Mouse (Mus musculus): ENCODE data around the gene Frmd4a. TPM values are rescaled to one million over a fixed set of nuclear protein-coding genes. Genes with fewer than 3 reads are reported as not detected.

Frmd4a gene
- total RNA-seq, 1 experiment, result 9.3 TPM

- TF ChIP-seq HCFC1 (IDR thresholded peaks at IDR 0.05; ENCODE audit: borderline replicate concordance, insufficient read depth, low read length), result no peak
- no peak for TF ChIP-seq CHD2 (IDR thresholded peaks at IDR 0.05; ENCODE audit: low read depth, low read length)
- TF ChIP-seq ZNF384 (IDR thresholded peaks at IDR 0.05; ENCODE audit: low read depth, low read length), result no peak
- TF ChIP-seq MAFK (IDR thresholded peaks at IDR 0.05; ENCODE audit: insufficient read depth, low read depth, low read length), result no peak
- no peak for TF ChIP-seq ZC3H11A (IDR thresholded peaks at IDR 0.05; ENCODE audit: borderline replicate concordance, low read depth, low read length)
- Histone ChIP-seq H3K27ac (ENCODE audit: insufficient read depth, low read depth, low read length, poor library complexity, severe bottlenecking) (no peak overlapping the region), H3K9me3 (ENCODE audit: control insufficient read depth, insufficient read depth, low read depth, low read length) (no peaks in the 10 kb centered on the region), H3K36me3 (ENCODE audit: control insufficient read depth, insufficient read depth, low read length, poor library complexity, severe bottlenecking) (no peaks in the 10 kb centered on the region), H3K4me1 (ENCODE audit: control insufficient read depth in 2 of 2, insufficient read depth in 2 of 2, low read length in 2 of 2, poor library complexity in 1 of 2) (no peaks in the 10 kb centered on the region), H3K4me3 (ENCODE audit: insufficient read depth in 1 of 2, low read depth in 1 of 2, low read length in 2 of 2, poor library complexity in 1 of 2, severe bottlenecking in 1 of 2) (no peak overlapping the region), H3K9ac (ENCODE audit: insufficient read depth, low read depth, low read length, poor library complexity, severe bottlenecking) (no peak overlapping the region)
- in situ Hi-C loops (cut with MboI; ENCODE audit: low sequenced_read_pairs in 2 of 2, unreplicated experiment in 2 of 2), result no loop called here
- no peak for DNase-seq (ENCODE audit: low read depth, low spot score)
Observed at GRCm38 (mm10) chr2:4226941-4227558, 209.5 kb downstream of the Frmd4a start.

- in situ Hi-C loops (cut with MboI; ENCODE audit: low sequenced_read_pairs in 2 of 2, unreplicated experiment in 2 of 2), result no loop called here
- no peak overlapping the region for H3K27ac ChIP-seq (ENCODE audit: insufficient read depth, low read depth, low read length, poor library complexity, severe bottlenecking)
Observed at GRCm38 (mm10) chr2:4227563-4227962, 210.0 kb downstream of the Frmd4a start.

DNA sequence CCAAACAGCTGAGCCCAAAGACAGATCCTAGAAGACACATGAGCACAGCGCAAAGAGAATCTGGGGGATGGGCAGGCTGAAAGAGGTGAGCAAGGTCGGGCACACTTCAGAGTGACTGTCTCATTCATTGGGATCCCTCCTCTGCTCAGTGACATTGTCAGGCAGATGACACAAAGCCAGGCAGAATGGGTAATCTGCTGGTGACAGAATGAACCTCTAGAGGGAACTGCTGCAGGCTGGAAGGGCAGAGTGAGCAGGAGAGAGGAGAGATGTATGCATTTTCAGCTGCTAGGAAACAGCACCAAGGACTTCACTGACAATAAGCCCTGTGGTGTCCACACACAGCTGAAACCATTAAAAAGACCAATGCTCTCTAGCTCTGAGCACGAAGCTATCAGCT, 211.0 kb downstream of the Frmd4a start:
- no peaks in the 10 kb centered on the region for H3K4me1 ChIP-seq (ENCODE audit: control insufficient read depth in 2 of 2, insufficient read depth in 2 of 2, low read length in 2 of 2, poor library complexity in 1 of 2)
- H3K4me3 ChIP-seq (ENCODE audit: insufficient read depth in 1 of 2, low read depth in 1 of 2, low read length in 2 of 2, poor library complexity in 1 of 2, severe bottlenecking in 1 of 2), result no peak overlapping the region
- DNase-seq (ENCODE audit: low read depth, low spot score), result no peak
- H3K9me3 ChIP-seq (ENCODE audit: control insufficient read depth, insufficient read depth, low read depth, low read length), result no peaks in the 10 kb centered on the region
- no peaks in the 10 kb centered on the region for H3K36me3 ChIP-seq (ENCODE audit: control insufficient read depth, insufficient read depth, low read length, poor library complexity, severe bottlenecking)
- H3K9ac ChIP-seq (ENCODE audit: insufficient read depth, low read depth, low read length, poor library complexity, severe bottlenecking), result no peak overlapping the region
- H3K27ac ChIP-seq (ENCODE audit: insufficient read depth, low read depth, low read length, poor library complexity, severe bottlenecking), result no peak overlapping the region
- in situ Hi-C loops (cut with MboI; ENCODE audit: low sequenced_read_pairs in 2 of 2, unreplicated experiment in 2 of 2), result no loop called here
- TF ChIP-seq ZNF384 (IDR thresholded peaks at IDR 0.05; ENCODE audit: low read depth, low read length) (no peak), MAFK (IDR thresholded peaks at IDR 0.05; ENCODE audit: insufficient read depth, low read depth, low read length) (no peak), CHD2 (IDR thresholded peaks at IDR 0.05; ENCODE audit: low read depth, low read length) (no peak), ZC3H11A (IDR thresholded peaks at IDR 0.05; ENCODE audit: borderline replicate concordance, low read depth, low read length) (no peak), HCFC1 (IDR thresholded peaks at IDR 0.05; ENCODE audit: borderline replicate concordance, insufficient read depth, low read length) (no peak)

More at GRCm38 (mm10) chr2:4227563-4227962, 210.0 kb downstream of the Frmd4a start:
- Histone ChIP-seq H3K4me1 (ENCODE audit: control insufficient read depth in 2 of 2, insufficient read depth in 2 of 2, low read length in 2 of 2, poor library complexity in 1 of 2) (no peaks in the 10 kb centered on the region), H3K4me3 (ENCODE audit: insufficient read depth in 1 of 2, low read depth in 1 of 2, low read length in 2 of 2, poor library complexity in 1 of 2, severe bottlenecking in 1 of 2) (no peak overlapping the region), H3K9ac (ENCODE audit: insufficient read depth, low read depth, low read length, poor library complexity, severe bottlenecking) (no peak overlapping the region), H3K9me3 (ENCODE audit: control insufficient read depth, insufficient read depth, low read depth, low read length) (no peaks in the 10 kb centered on the region), H3K36me3 (ENCODE audit: control insufficient read depth, insufficient read depth, low read length, poor library complexity, severe bottlenecking) (no peaks in the 10 kb centered on the region)
- TF ChIP-seq HCFC1 (IDR thresholded peaks at IDR 0.05; ENCODE audit: borderline replicate concordance, insufficient read depth, low read length) (no peak), CHD2 (IDR thresholded peaks at IDR 0.05; ENCODE audit: low read depth, low read length) (no peak), ZNF384 (IDR thresholded peaks at IDR 0.05; ENCODE audit: low read depth, low read length) (no peak)
- DNase-seq (ENCODE audit: low read depth, low spot score), result no peak

DNA sequence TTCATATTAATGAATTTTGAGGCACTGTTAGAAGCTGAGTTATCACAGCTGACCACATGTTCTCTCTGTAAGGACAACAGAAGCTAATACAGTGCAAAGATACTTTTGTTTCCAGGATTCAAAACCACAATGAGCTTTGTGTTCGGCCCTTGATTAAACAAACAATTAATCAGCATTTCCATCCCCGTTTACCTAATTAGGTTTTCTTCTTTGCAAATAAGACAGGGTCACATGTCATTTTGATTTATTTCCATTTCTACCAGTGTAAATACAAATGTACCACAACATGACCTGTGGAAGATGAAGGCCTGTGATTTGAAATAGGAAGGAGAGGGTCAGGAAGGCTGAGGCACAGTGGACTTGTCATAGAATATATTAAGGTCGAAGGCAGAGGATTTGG, 214.8 kb downstream of the Frmd4a start:
- DNase-seq (ENCODE audit: low read depth, low spot score), result no peak
- Histone ChIP-seq H3K4me3 (ENCODE audit: insufficient read depth in 1 of 2, low read depth in 1 of 2, low read length in 2 of 2, poor library complexity in 1 of 2, severe bottlenecking in 1 of 2) (no peak overlapping the region), H3K36me3 (ENCODE audit: control insufficient read depth, insufficient read depth, low read length, poor library complexity, severe bottlenecking) (no peaks in the 10 kb centered on the region), H3K9me3 (ENCODE audit: control insufficient read depth, insufficient read depth, low read depth, low read length) (no peaks in the 10 kb centered on the region), H3K9ac (ENCODE audit: insufficient read depth, low read depth, low read length, poor library complexity, severe bottlenecking) (no peak overlapping the region), H3K27ac (ENCODE audit: insufficient read depth, low read depth, low read length, poor library complexity, severe bottlenecking) (no peak overlapping the region), H3K4me1 (ENCODE audit: control insufficient read depth in 2 of 2, insufficient read depth in 2 of 2, low read length in 2 of 2, poor library complexity in 1 of 2) (no peaks in the 10 kb centered on the region)
- in situ Hi-C loops (cut with MboI; ENCODE audit: low sequenced_read_pairs in 2 of 2, unreplicated experiment in 2 of 2), result no loop called here
- TF ChIP-seq MAFK (IDR thresholded peaks at IDR 0.05; ENCODE audit: insufficient read depth, low read depth, low read length), result no peak
- TF ChIP-seq ZNF384 (IDR thresholded peaks at IDR 0.05; ENCODE audit: low read depth, low read length), result no peak
- no peak for TF ChIP-seq ZC3H11A (IDR thresholded peaks at IDR 0.05; ENCODE audit: borderline replicate concordance, low read depth, low read length)
- no peak for TF ChIP-seq CHD2 (IDR thresholded peaks at IDR 0.05; ENCODE audit: low read depth, low read length)
- TF ChIP-seq HCFC1 (IDR thresholded peaks at IDR 0.05; ENCODE audit: borderline replicate concordance, insufficient read depth, low read length), result no peak

Data from ES-E14 (cell line).